Mouse (Mus musculus) layer of hippocampus, postnatal 36 days (tissue): Measurements from ENCODE around the gene Pawr. TPM values are rescaled to one million over a fixed set of nuclear protein-coding genes. Genes with fewer than 3 reads are reported as not detected.
A peak's percentile ranks its signal among the peaks of the same experiment; 100 is the strongest.

Source experiments
- DNase-seq, 2 experiments: peaks; one replicate each; pipeline ENCODE4 v3.0.0; 2022
- microRNA-seq, 2 experiments: library from miRNA; unstranded; fragments of <30 nt; microRNA quantifications; one replicate each; pipeline ENCODE4 v1.2.0; 2021
- total RNA-seq, 2 experiments: library from RNA; stranded (reverse); gene quantifications; 2 replicates each; pipeline ENCODE4 v1.2.3; 2021

The Pawr gene
- total RNA-seq, 2 experiments from 2014 or later = 2.1 to 2.4 TPM

DNA sequence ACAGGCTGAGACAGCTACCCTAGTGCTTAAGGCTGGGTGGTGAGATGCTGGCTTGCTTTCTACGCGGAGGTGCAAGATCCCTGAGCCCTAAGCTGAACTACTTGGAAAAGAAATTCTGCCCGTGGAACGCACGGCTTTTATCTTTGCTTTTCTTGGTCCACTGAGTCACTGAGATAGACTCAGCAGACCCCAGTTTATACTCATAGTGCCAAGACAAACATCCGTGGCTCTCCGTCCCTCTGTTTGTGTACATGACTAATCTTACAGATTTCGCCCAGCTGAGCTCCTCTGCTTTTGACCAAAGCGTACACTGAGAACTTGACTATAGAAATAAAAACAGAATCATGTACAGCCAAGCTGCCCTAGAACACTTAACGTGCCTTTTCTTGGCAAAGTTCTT, 113.7 kb downstream of the Pawr start:
- DNase-seq = no peak

GRCm38 (mm10) chr10:108446041-108446931, 114.4 kb downstream of the Pawr start:
- DNase-seq = peak in 1 of 2 experiments; percentile 38

DNA sequence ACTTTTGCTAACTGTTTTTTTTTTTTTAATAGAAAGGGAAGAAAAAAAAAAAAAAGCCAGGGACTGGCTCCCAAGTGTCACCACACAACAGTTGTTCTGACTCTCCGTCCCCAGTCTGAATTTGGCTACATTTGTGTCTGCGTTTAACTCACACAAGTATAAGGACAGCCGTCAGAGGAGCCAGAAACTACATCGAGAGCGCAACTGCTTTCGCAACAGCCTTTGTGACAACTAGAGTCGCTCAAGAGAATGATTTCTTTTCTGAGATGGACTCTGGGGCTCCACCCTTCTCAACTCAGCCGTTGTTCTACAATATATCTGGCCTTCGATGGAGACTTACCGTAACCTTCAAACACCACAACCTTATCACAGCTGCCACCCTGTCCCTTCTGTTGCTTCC, 115.3 kb downstream of the Pawr start:
- no peak for DNase-seq

GRCm38 (mm10) chr10:108448421-108448820, 116.5 kb downstream of the Pawr start:
- no peak for DNase-seq

DNA sequence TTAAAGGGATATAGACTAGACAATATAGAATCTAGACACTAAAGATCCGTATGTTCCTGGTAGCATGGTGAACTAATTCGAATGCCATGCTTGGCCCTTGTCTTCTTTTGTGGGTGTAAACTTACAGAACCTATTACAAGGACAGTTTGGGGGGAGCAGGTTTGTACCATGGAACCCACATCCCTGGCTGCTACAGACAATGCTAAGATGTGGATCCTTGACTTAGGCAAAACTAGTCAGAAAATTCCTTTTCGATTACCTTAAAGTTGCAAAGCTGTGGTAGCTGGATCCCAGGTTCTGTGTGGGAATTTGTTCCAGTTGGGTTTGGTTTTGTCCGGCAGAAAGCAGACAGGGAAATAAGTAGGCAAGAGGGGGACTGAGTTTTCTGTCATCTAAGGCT, 118.5 kb downstream of the Pawr start:
- DNase-seq = no peak

GRCm38 (mm10) chr10:108451516-108451915, 119.6 kb downstream of the Pawr start:
- DNase-seq = no peak

DNA sequence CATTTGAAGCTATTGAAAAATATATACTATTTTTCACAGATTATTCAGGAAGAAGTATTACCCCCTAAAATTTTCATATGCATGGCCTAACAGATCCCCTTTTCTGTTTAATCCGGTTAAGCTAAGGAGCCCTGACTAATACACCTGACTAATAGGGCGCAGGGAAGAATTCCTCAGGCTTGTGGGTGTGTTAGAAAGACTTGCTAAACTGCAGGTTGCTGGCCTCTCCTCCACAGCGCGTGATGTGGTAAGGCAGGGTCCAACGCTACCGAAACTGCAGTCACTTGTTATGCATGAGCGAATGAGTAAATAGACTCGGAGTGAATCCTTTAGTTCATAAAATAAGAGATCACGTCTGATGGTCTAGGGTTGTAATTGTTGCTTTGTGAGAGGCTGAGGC, 120.5 kb downstream of the Pawr start:
- no peak for DNase-seq

DNA sequence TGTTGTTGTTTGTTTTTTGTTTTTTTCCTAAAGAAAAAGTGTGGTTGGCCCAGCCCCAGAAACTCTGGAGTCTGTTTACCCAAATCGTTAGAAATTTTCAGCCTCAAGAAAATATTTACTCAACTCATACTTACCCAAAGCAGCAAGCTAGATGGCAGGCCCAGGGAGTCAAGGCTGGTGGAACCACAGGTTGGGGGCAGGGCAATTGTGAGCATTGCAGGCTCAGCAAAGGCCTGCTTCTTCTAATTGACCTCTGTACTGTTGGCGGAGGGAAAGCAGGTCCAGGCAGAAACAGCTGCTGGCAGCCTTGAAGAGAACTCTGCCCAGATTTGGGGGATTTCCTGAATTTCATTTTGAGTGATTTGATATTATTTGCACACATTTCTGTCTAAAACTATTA, 121.6 kb downstream of the Pawr start:
- DNase-seq = no peak

GRCm38 (mm10) chr10:108454691-108455117, 122.8 kb downstream of the Pawr start:
- DNase-seq = no peak

DNA sequence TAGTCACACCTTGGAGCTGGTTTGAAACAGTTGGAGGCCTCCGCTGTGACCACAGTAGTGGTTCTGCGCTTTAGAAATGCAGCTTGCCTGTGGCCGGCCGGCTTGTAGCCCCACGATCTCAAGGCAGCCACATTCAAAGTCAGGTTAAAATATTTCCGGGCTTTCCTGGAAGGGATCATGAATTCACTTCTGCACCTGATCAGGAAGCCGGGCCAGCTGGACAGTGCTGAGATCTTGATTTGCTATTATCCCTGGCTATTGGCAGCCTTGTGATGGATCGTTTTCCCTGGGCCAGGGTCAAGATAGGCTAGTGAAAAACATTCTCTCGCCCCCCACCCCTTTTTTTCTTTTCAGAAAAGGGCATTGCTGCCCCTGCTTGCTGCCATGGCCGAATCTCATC, 123.3 kb downstream of the Pawr start:
- no peak for DNase-seq

- DNase-seq = no peak
These were observed 124.0 kb downstream of the Pawr start for GRCm38 (mm10) chr10:108455883-108456282.

DNA sequence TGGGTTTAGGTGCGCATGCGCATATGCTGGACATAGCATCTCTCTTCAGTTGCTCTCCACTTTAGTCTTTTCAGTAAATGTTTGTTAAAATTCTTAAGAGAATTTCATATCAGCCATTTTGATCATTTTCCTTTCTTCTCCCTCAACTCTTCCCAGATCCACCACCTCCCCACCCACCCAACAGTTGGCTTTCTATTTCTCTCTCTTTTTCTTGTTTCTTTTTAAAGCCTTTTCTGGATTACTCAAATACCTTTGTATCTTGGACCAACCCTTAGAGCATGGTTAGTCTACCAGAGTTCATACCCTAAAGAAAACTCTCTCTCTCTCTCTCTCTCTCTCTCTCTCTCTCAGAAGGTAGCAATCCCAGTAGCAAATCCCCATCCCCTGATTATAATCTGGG, 125.1 kb downstream of the Pawr start:
- no peak for DNase-seq

DNA sequence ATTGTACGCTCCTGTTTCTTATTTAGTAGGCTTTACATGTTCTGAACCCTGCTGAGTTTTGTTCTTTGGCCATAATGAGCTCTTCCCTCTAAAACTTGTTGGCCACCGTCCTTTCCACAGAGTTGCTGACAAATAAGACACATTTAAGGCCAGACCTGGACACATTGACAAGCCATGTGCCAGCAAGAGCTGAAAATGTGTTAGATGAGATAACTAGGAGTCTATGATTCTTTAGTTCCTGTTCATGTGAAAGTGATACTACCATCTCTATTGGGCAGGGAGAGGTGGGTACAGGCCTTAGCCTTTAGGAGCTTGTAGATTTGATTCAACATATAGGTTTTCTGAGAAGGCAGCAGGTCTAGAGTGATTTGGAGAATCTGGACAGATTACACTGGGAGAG, 129.9 kb downstream of the Pawr start:
- DNase-seq = no peak

Small RNA genes lying within 50 kb of the gene (microRNA-seq; reads per million reads assigned to microRNA genes)
- gene Gm25591 = 0 reads per million in 2 experiments

Other genes starting within 250 kb of the Pawr start
- 100 to 1,000 TPM; 134 to 136 TPM for gene Ppp1r12a, start 169.9 kb upstream of the Pawr start, total RNA-seq